8 mouse cellular contexts compared by ENCODE assay signal in genomic region chr11:115775821-115776665, GRCm38 (mm10). TPM values are rescaled to one million over a fixed set of nuclear protein-coding genes. Genes with fewer than 3 reads are reported as not detected.
DNase-seq lines count a peak whose midpoint lies in the region; ATAC-seq lines count a peak whose summit lies in the region.

No protein-coding gene starts in this region.

- peak overlapping the region; percentile 35 for H3K9ac ChIP-seq in heart, embryonic 12.5 days

- no peak for ATAC-seq in heart, embryonic 12.5 days (ENCODE audit: insufficient number of reproducible peaks, low FRiP score)

- H3K4me2 ChIP-seq in heart, embryonic 12.5 days: peak overlapping the region; percentile 14; the same call in 1 of the 2 replicates

- H3K4me1 ChIP-seq in heart, embryonic 12.5 days (replicated peaks): peaks cover 64% of the 10 kb centered on the region

- H3K27ac ChIP-seq in heart, embryonic 12.5 days (ENCODE audit: poor library complexity, severe bottlenecking): peak overlapping the region; percentile 77

- peaks cover 13% of the 10 kb centered on the region; the same call in 1 of the 2 replicates for H3K36me3 ChIP-seq in heart, embryonic 12.5 days

- H3K9me3 ChIP-seq in heart, embryonic 12.5 days (replicated peaks): no peaks in the 10 kb centered on the region

- no peak overlapping the region for H3K4me3 ChIP-seq in heart, embryonic 12.5 days

- peak; percentile 45 for DNase-seq in embryo, embryonic 10 days (ENCODE audit: low spot score)
- no peak for DNase-seq in embryo, embryonic 9.5 days (ENCODE audit: extremely low spot score)
- peak; percentile 33 for DNase-seq in urinary bladder, adult 2 months (ENCODE audit: low spot score)
- DNase-seq in urinary bladder, postnatal 4 days (ENCODE audit: low spot score in 2 of 2): no peak
- DNase-seq in kidney, postnatal 14 days: peak; percentile 72
- no peak for DNase-seq in frontal cortex, postnatal 36 days (ENCODE audit: low spot score in 2 of 2)
- no peak for DNase-seq in spleen, postnatal 36 days (ENCODE audit: low spot score in 2 of 2)

- no peaks in the 10 kb centered on the region for H3K27me3 ChIP-seq in heart, embryonic 12.5 days (replicated peaks)

- WGBS in heart, embryonic 12.5 days: 45% methylated on average over 18 of the region's 18 CpGs

RNA-seq across cellular contexts. Expression of gene Tmem94, which starts 10.8 kb away (rescaled TPM):
- 20.8 and 25.9 TPM in 2 replicates for polyA plus RNA-seq in urinary bladder, adult 2 months (2012; rRNA removed)
- 52.4 and 52.5 TPM in 2 replicates for polyA plus RNA-seq in heart, embryonic 12.5 days (2016; fragmentation: Nextera tagmentation; extraction: Ambion mirVana)

RNA-seq across cellular contexts. Expression of gene Caskin2, which starts 37.4 kb away (rescaled TPM):
- 20.6 and 25.2 TPM in 2 replicates for polyA plus RNA-seq in urinary bladder, adult 2 months (2012; rRNA removed)
- 23.5 and 25.3 TPM in 2 replicates for polyA plus RNA-seq in heart, embryonic 12.5 days (2016; fragmentation: Nextera tagmentation; extraction: Ambion mirVana)

RNA-seq across cellular contexts. Expression of gene Tsen54, which starts 38.5 kb away (rescaled TPM):
- polyA plus RNA-seq in urinary bladder, adult 2 months (2012; rRNA removed): 18.7 and 21.4 TPM in 2 replicates
- polyA plus RNA-seq in heart, embryonic 12.5 days (2016; fragmentation: Nextera tagmentation; extraction: Ambion mirVana): 23.0 and 29.2 TPM in 2 replicates

RNA-seq across cellular contexts. Expression of gene Llgl2, which starts 47.8 kb away (rescaled TPM):
- 42.4 and 54.0 TPM in 2 replicates for polyA plus RNA-seq in urinary bladder, adult 2 months (2012; rRNA removed)
- 22.5 and 25.8 TPM in 2 replicates for polyA plus RNA-seq in heart, embryonic 12.5 days (2016; fragmentation: Nextera tagmentation; extraction: Ambion mirVana)

Comparison
In these comparisons a context has a peak if more than half of its experiments do, and no peak if none do; other contexts are left out.
1. DNase-seq: peak in embryo, embryonic 10 days (single experiment), urinary bladder, adult 2 months (single experiment) and kidney, postnatal 14 days (single experiment); none in embryo, embryonic 9.5 days (single experiment), urinary bladder, postnatal 4 days (0 of 2), frontal cortex, postnatal 36 days (0 of 2) and spleen, postnatal 36 days (0 of 2).